Mouse (Mus musculus): ENCODE measurements at regions not wholly inside any gene's neighbourhood (a gene's known extent, or its start where the extent isn't known, plus 50 kb on each side); places are given as distances from the start of the nearest gene placed in this dataset.

GRCm38 (mm10) chr7:95005403-95005802 is 1165.6 kb upstream of the Tenm4 start:
- WGBS, result 62% methylated on average over 3 of the region's 3 CpGs
- Histone ChIP-seq H3K4me1 (replicated peaks) (no peaks in the 10 kb centered on the region), H3K27me3 (no peaks in the 10 kb centered on the region), H3K9ac (replicated peaks) (no peak overlapping the region), H3K4me2 (replicated peaks) (no peak overlapping the region), H3K27ac (no peak overlapping the region), H3K4me3 (replicated peaks) (no peak overlapping the region), H3K36me3 (no peaks in the 10 kb centered on the region), H3K9me3 (no peaks in the 10 kb centered on the region)
- ATAC-seq, result no peak

GRCm38 (mm10) chr7:95008896-95009430 is 1162.1 kb upstream of the Tenm4 start:
- no peaks in the 10 kb centered on the region for H3K4me1 ChIP-seq (replicated peaks)
- H3K9me3 ChIP-seq, result no peaks in the 10 kb centered on the region
- no peak overlapping the region for H3K4me3 ChIP-seq (replicated peaks)
- no peaks in the 10 kb centered on the region for H3K36me3 ChIP-seq
- no peak for ATAC-seq
- no peak overlapping the region for H3K4me2 ChIP-seq (replicated peaks)
- no peak overlapping the region for H3K27ac ChIP-seq
- H3K9ac ChIP-seq (replicated peaks), result no peak overlapping the region
- no peaks in the 10 kb centered on the region for H3K27me3 ChIP-seq
- WGBS, result 79% methylated on average over 6 of the region's 6 CpGs

- Histone ChIP-seq H3K36me3 (no peaks in the 10 kb centered on the region), H3K4me1 (replicated peaks) (no peaks in the 10 kb centered on the region), H3K9me3 (no peaks in the 10 kb centered on the region), H3K27ac (no peak overlapping the region), H3K4me2 (replicated peaks) (no peak overlapping the region), H3K9ac (replicated peaks) (no peak overlapping the region), H3K4me3 (replicated peaks) (no peak overlapping the region), H3K27me3 (no peaks in the 10 kb centered on the region)
- no peak for ATAC-seq
- 81% methylated on average over 1 of the region's 1 CpGs for WGBS
Measured at GRCm38 (mm10) chr7:95020285-95020684, 1150.8 kb upstream of the Tenm4 start.

GRCm38 (mm10) chr7:95027915-95028810 is 1142.9 kb upstream of the Tenm4 start:
- Histone ChIP-seq H3K4me3 (replicated peaks) (no peak overlapping the region), H3K9me3 (no peaks in the 10 kb centered on the region), H3K4me2 (replicated peaks) (no peak overlapping the region), H3K27ac (no peak overlapping the region), H3K27me3 (no peaks in the 10 kb centered on the region), H3K36me3 (no peaks in the 10 kb centered on the region), H3K4me1 (replicated peaks) (peaks cover 11% of the 10 kb centered on the region; the same call in 1 of the 2 replicates), H3K9ac (replicated peaks) (no peak overlapping the region)
- peak; percentile 92 for ATAC-seq
- WGBS, result 40% methylated on average over 4 of the region's 4 CpGs

Data from midbrain, embryonic 13.5 days (tissue).